Mouse (Mus musculus): ENCODE data around the gene L3mbtl2. TPM values are rescaled to one million over a fixed set of nuclear protein-coding genes. Genes with fewer than 3 reads are reported as not detected.

The L3mbtl2 gene
- 33.7 TPM for polyA plus RNA-seq (2017; shearing (Covaris generic))

GRCm38 (mm10) chr15:81663697-81664561, at the start of gene L3mbtl2:
TSS of gene L3mbtl2 (plus strand) at chr15:81663889.

GRCm38 (mm10) chr15:81697175-81697574, 33.5 kb downstream of the L3mbtl2 start, which contains the start of gene Chadl:
TSS of gene Chadl (minus strand) at chr15:81697287.

Other genes with a start within 250 kb of the L3mbtl2 start
- 361 TPM for gene Rbx1, start 197.6 kb upstream of the L3mbtl2 start, polyA plus RNA-seq (2017; shearing (Covaris generic))
- 33.8 TPM for gene Ep300, start 78.5 kb upstream of the L3mbtl2 start, polyA plus RNA-seq (2017; shearing (Covaris generic))
- 4.7 TPM for gene Chadl, start 33.4 kb downstream of the L3mbtl2 start, polyA plus RNA-seq (2017; shearing (Covaris generic))
- gene Zc3h7b, start 81.2 kb downstream of the L3mbtl2 start, polyA plus RNA-seq (2017; shearing (Covaris generic)): 6.3 TPM
- gene Rangap1, start 81.6 kb downstream of the L3mbtl2 start, polyA plus RNA-seq (2017; shearing (Covaris generic)): 98.3 TPM
- 13.4 TPM for gene Tef, start 138.5 kb downstream of the L3mbtl2 start, polyA plus RNA-seq (2017; shearing (Covaris generic))
- 79.1 TPM for gene Tob2, start 194.9 kb downstream of the L3mbtl2 start, polyA plus RNA-seq (2017; shearing (Covaris generic))
- gene Phf5a, start 208.0 kb downstream of the L3mbtl2 start, polyA plus RNA-seq (2017; shearing (Covaris generic)): 110 TPM
- 135 TPM for gene Aco2, start 208.4 kb downstream of the L3mbtl2 start, polyA plus RNA-seq (2017; shearing (Covaris generic))